9 mouse cellular contexts compared by ENCODE assay signal in genomic region chr11:98743655-98744345, GRCm38 (mm10). TPM values are rescaled to one million over a fixed set of nuclear protein-coding genes. Genes with fewer than 3 reads are reported as not detected.
DNase-seq lines count a peak whose midpoint lies in the region; ATAC-seq and TF ChIP-seq lines count a peak whose summit lies in the region.
"Had no signal": no experiment of that assay in that cellular context is flagged by ENCODE, and none has a peak within 500 bp of the region (broad histone marks: within the 10 kb centered on the region; RNA-seq: fewer than 3 reads in every experiment).

No protein-coding gene starts in this region.

- no peaks in the 10 kb centered on the region for H3K27me3 ChIP-seq in embryonic facial prominence, embryonic 14.5 days (replicated peaks; ENCODE audit: control insufficient read depth, insufficient read depth, low read length)
- no peaks in the 10 kb centered on the region for H3K27me3 ChIP-seq in heart, postnatal 0 days (ENCODE audit: control insufficient read depth, insufficient read depth, low read length)
- H3K27me3 ChIP-seq in midbrain, embryonic 10.5 days (ENCODE audit: low read depth, poor library complexity, severe bottlenecking): peaks cover 7% of the 10 kb centered on the region; the same call in 1 of the 2 replicates

- DNase-seq in ovary, adult 18-20 months (ENCODE audit: low spot score): peak; percentile 66
- DNase-seq in ovary, postnatal 14 days (ENCODE audit: low spot score): no peak
- DNase-seq in embryonic facial prominence, embryonic 14.5 days (ENCODE audit: low spot score): peak; percentile 77
- DNase-seq in heart, postnatal 0 days (ENCODE audit: low spot score): peak; percentile 66
- peak; percentile 92 for DNase-seq in kidney, postnatal 10 days
- DNase-seq in midbrain, embryonic 10.5 days (ENCODE audit: low spot score): peak; percentile 80
- no peak for DNase-seq in spleen, adult 12 weeks (ENCODE audit: low spot score)
- DNase-seq in urinary bladder, postnatal 10 days (ENCODE audit: low spot score): no peak

- ATAC-seq in embryonic facial prominence, embryonic 14.5 days (ENCODE audit: low read depth): no peak
- peak; percentile 15 for ATAC-seq in heart, postnatal 0 days (ENCODE audit: insufficient read depth, low read depth)

- H3K36me3 ChIP-seq in embryonic facial prominence, embryonic 14.5 days (ENCODE audit: control insufficient read depth, insufficient read depth, low read length): no peaks in the 10 kb centered on the region
- no peaks in the 10 kb centered on the region for H3K36me3 ChIP-seq in heart, postnatal 0 days (replicated peaks; ENCODE audit: control insufficient read depth, insufficient read depth, low read length)
- no peaks in the 10 kb centered on the region for H3K36me3 ChIP-seq in midbrain, embryonic 10.5 days

- no peaks in the 10 kb centered on the region for H3K9me3 ChIP-seq in embryonic facial prominence, embryonic 14.5 days (ENCODE audit: control insufficient read depth, low read length)
- H3K9me3 ChIP-seq in heart, postnatal 0 days (replicated peaks; ENCODE audit: control insufficient read depth, low read length): no peaks in the 10 kb centered on the region
- no peaks in the 10 kb centered on the region for H3K9me3 ChIP-seq in midbrain, embryonic 10.5 days (replicated peaks)

- TF ChIP-seq EP300 in heart, postnatal 0 days (IDR thresholded peaks at IDR 0.05; ENCODE audit: low read depth): no peak

- no peak for TF ChIP-seq CTCF in heart, postnatal 0 days (IDR thresholded peaks at IDR 0.05; ENCODE audit: low read depth)

- H3K4me1 ChIP-seq in embryonic facial prominence, embryonic 14.5 days (ENCODE audit: control insufficient read depth, insufficient read depth, low read length): peaks cover 66% of the 10 kb centered on the region
- peaks cover 64% of the 10 kb centered on the region for H3K4me1 ChIP-seq in heart, postnatal 0 days (ENCODE audit: control insufficient read depth, insufficient read depth)
- peaks cover 97% of the 10 kb centered on the region for H3K4me1 ChIP-seq in midbrain, embryonic 10.5 days

- H3K4me3 ChIP-seq in embryonic facial prominence, embryonic 14.5 days (ENCODE audit: low read depth, low read length): peak overlapping the region; percentile 99
- peak overlapping the region; percentile 96 for H3K4me3 ChIP-seq in heart, postnatal 0 days (ENCODE audit: low read depth, low read length)
- H3K4me3 ChIP-seq in midbrain, embryonic 10.5 days: peak overlapping the region; percentile 83

- H3K27ac ChIP-seq in embryonic facial prominence, embryonic 14.5 days (replicated peaks; ENCODE audit: low read depth, low read length): peak overlapping the region; percentile 77
- peak overlapping the region; percentile 99 for H3K27ac ChIP-seq in heart, postnatal 0 days (ENCODE audit: low read depth)
- peak overlapping the region; percentile 98 for H3K27ac ChIP-seq in midbrain, embryonic 10.5 days (replicated peaks)

- H3K4me2 ChIP-seq in embryonic facial prominence, embryonic 14.5 days (ENCODE audit: low read depth, low read length): peak overlapping the region; percentile 88
- H3K4me2 ChIP-seq in heart, postnatal 0 days (ENCODE audit: low read depth, low read length): peak overlapping the region; percentile 80

- peak overlapping the region; percentile 93 for H3K9ac ChIP-seq in embryonic facial prominence, embryonic 14.5 days (ENCODE audit: low read depth, low read length)
- peak overlapping the region; percentile 99 for H3K9ac ChIP-seq in heart, postnatal 0 days (replicated peaks; ENCODE audit: low read depth, low read length)

- 8% methylated on average over 9 of the region's 9 CpGs for whole genome bisulfite sequencing in embryonic facial prominence, embryonic 14.5 days
- 9% methylated on average over 9 of the region's 9 CpGs for WGBS in heart, postnatal 0 days
- WGBS in midbrain, embryonic 10.5 days: 12% methylated on average over 9 of the region's 9 CpGs

RNA-seq across cellular contexts. Expression of gene Thra, which starts 3.4 kb away (rescaled TPM):
- polyA plus RNA-seq in embryonic facial prominence, embryonic 14.5 days (2014; fragmentation: Nextera tagmentation; extraction: Ambion mirVana): 57.7 and 62.2 TPM in 2 replicates
- 188 and 234 TPM in 2 replicates for total RNA-seq in heart, postnatal 0 days (2014; rRNA removed; ENCODE audit: low replicate concordance)
- polyA plus RNA-seq in heart, postnatal 0 days (2015; fragmentation: Nextera tagmentation; extraction: Ambion mirVana): 40.8 and 44.0 TPM in 2 replicates
- 9.5 and 15.6 TPM in 2 replicates for polyA plus RNA-seq in midbrain, embryonic 10.5 days (2016; fragmentation: Nextera tagmentation; extraction: Ambion mirVana)

RNA-seq across cellular contexts. Expression of gene Med24, which starts 14.6 kb away (rescaled TPM):
- 40.7 and 49.0 TPM in 2 replicates for polyA plus RNA-seq in embryonic facial prominence, embryonic 14.5 days (2014; fragmentation: Nextera tagmentation; extraction: Ambion mirVana)
- 39.9 and 48.0 TPM in 2 replicates for total RNA-seq in heart, postnatal 0 days (2014; rRNA removed; ENCODE audit: low replicate concordance)
- polyA plus RNA-seq in heart, postnatal 0 days (2015; fragmentation: Nextera tagmentation; extraction: Ambion mirVana): 21.9 and 23.3 TPM in 2 replicates
- 74.1 and 82.2 TPM in 2 replicates for polyA plus RNA-seq in midbrain, embryonic 10.5 days (2016; fragmentation: Nextera tagmentation; extraction: Ambion mirVana)

RNA-seq across cellular contexts. Expression of gene Nr1d1, which starts 31.3 kb away (rescaled TPM):
- 1.1 and 1.9 TPM in 2 replicates for polyA plus RNA-seq in embryonic facial prominence, embryonic 14.5 days (2014; fragmentation: Nextera tagmentation; extraction: Ambion mirVana)
- 21.0 and 24.3 TPM in 2 replicates for total RNA-seq in heart, postnatal 0 days (2014; rRNA removed; ENCODE audit: low replicate concordance)
- 10.2 and 10.7 TPM in 2 replicates for polyA plus RNA-seq in heart, postnatal 0 days (2015; fragmentation: Nextera tagmentation; extraction: Ambion mirVana)
- polyA plus RNA-seq in midbrain, embryonic 10.5 days (2016; fragmentation: Nextera tagmentation; extraction: Ambion mirVana): 1.4 TPM in 2 replicates

RNA-seq across cellular contexts. Expression of gene Csf3, which starts 42.7 kb away (rescaled TPM):
- polyA plus RNA-seq in embryonic facial prominence, embryonic 14.5 days (2014; fragmentation: Nextera tagmentation; extraction: Ambion mirVana): not detected in 2 replicates
- total RNA-seq in heart, postnatal 0 days (2014; rRNA removed; ENCODE audit: low replicate concordance): 0.23 TPM in 1 of 2 replicates, not detected in the other
- polyA plus RNA-seq in heart, postnatal 0 days (2015; fragmentation: Nextera tagmentation; extraction: Ambion mirVana): not detected in 2 replicates
- polyA plus RNA-seq in midbrain, embryonic 10.5 days (2016; fragmentation: Nextera tagmentation; extraction: Ambion mirVana): not detected in 2 replicates
- total RNA-seq: layer of hippocampus, postnatal 25 days had no signal

RNA-seq across cellular contexts. Expression of gene Msl1, which starts 51.5 kb away (rescaled TPM):
- 18.1 and 18.5 TPM in 2 replicates for polyA plus RNA-seq in embryonic facial prominence, embryonic 14.5 days (2014; fragmentation: Nextera tagmentation; extraction: Ambion mirVana)
- total RNA-seq in heart, postnatal 0 days (2014; rRNA removed; ENCODE audit: low replicate concordance): 47.4 and 54.6 TPM in 2 replicates
- 11.3 and 12.6 TPM in 2 replicates for polyA plus RNA-seq in heart, postnatal 0 days (2015; fragmentation: Nextera tagmentation; extraction: Ambion mirVana)
- 22.9 and 24.3 TPM in 2 replicates for polyA plus RNA-seq in midbrain, embryonic 10.5 days (2016; fragmentation: Nextera tagmentation; extraction: Ambion mirVana)

Comparison
In these comparisons a context has a peak if more than half of its experiments do, and no peak if none do; other contexts are left out.
1. DNase-seq: peak in ovary, adult 18-20 months (single experiment), embryonic facial prominence, embryonic 14.5 days (single experiment), heart, postnatal 0 days (single experiment), kidney, postnatal 10 days (single experiment) and midbrain, embryonic 10.5 days (single experiment); none in ovary, postnatal 14 days (single experiment), spleen, adult 12 weeks (single experiment) and urinary bladder, postnatal 10 days (single experiment).
2. Peak in every context shown above with its lines, with median percentiles within 50 percentile points of each other: H3K27ac ChIP-seq and H3K4me3 ChIP-seq.